Mouse (Mus musculus) layer of hippocampus, adult 9-11 months (tissue): ENCODE data around the gene Ercc4.

ENCODE experiments used
- DNase-seq: peaks from one replicate; pipeline ENCODE4 v3.0.0; 2022

The Ercc4 gene

GRCm38 (mm10) chr16:13199204-13199603 is 89.7 kb downstream of the Ercc4 start:
- no peak for DNase-seq
